ENCODE assay signal across 8 mouse cellular contexts in the genomic region with DNA sequence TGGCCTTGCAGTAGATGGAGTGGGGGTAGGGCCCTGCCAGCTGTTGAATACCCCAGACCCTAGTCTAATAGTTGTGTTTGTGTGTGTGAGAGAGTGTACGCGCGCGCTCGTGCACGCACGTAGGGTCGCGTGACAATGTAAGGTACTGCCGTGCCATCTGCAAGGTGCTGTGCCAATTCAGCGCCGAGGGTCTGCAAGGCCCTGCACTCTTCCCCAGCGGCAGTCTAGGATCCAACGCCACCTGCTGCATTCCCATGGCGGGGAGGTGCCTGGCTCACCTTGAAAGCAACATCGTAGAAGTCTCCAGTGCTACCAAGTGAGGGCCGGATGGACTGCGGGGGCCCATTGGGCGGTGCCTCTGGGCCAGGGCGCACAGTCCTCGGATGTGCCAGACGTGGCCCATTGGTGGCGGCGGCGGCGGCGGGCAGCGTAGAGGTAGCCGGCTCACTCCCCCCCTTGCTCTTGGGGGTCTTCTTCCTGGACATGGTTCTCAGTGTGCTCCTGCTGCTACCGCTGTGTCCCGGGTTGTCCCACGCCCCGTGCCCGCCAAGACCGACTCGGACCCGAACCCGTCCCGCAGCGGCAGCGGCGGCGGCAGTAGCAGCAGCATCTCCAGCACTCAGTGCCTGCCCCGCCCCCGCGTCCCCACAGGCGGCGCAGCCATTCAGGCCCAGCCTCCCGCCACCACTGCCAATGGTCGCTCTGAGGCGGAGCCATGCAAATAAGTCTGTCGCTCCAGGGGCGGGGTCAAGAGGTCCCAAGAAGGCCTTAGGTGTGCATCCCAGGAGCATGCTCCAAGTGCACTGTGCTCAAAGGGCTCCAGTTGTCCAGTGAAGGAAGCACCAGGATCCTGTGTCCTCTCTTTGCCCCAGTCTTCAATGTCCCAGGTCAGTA. TPM values are rescaled to one million over a fixed set of nuclear protein-coding genes. Genes with fewer than 3 reads are reported as not detected.
DNase-seq lines count a peak whose midpoint lies in the region; ATAC-seq and TF ChIP-seq lines count a peak whose summit lies in the region.

No protein-coding gene starts in this region.

- ATAC-seq in G1E (ENCODE audit: extremely low read depth, insufficient number of reproducible peaks, low FRiP score, poor library complexity, severe bottlenecking) = peak; percentile 65
- ATAC-seq in lung, embryonic 15.5 days (ENCODE audit: borderline replicate concordance, extremely low read depth, low FRiP score, low TSS enrichment) = peak; percentile 52; the same call in 1 of the 2 replicates

- WGBS in lung, embryonic 15.5 days = 9% methylated on average over 53 of the region's 53 CpGs

- H3K36me3 ChIP-seq in G1E (replicated peaks) = peaks cover 30% of the 10 kb centered on the region
- H3K36me3 ChIP-seq in lung, embryonic 15.5 days = peaks cover 6% of the 10 kb centered on the region; the same call in 1 of the 2 replicates

- 0 out of 2 replicates have a peak overlapping the region, but pooled peaks have one; percentile 22 for H3K9ac ChIP-seq in lung, embryonic 15.5 days

- H3K4me1 ChIP-seq in G1E (ENCODE audit: insufficient read depth, low read depth, low read length) = peaks cover 49% of the 10 kb centered on the region
- peaks cover 38% of the 10 kb centered on the region for H3K4me1 ChIP-seq in lung, embryonic 15.5 days

- DNase-seq in G1E (ENCODE audit: low spot score) = peak; percentile 76
- DNase-seq in cerebellum, adult 9-10 months = peak; percentile 95
- DNase-seq in forelimb bud, embryonic 11.5 days (ENCODE audit: low read depth, low spot score) = peak; percentile 77
- peak; percentile 74 to 75 for DNase-seq in heart, postnatal 36 days
- DNase-seq in layer of hippocampus, adult 8-10 months (ENCODE audit: low spot score in 2 of 2) = peak; percentile 89 to 91
- peak; percentile 77 for DNase-seq in ovary, adult 18-20 months (ENCODE audit: low spot score)
- DNase-seq in thymus, adult 18-20 months = peak; percentile 74 to 77

- intact Hi-C loops in heart, postnatal 36 days (cut with DNase I) = no loop called here

- peak overlapping the region; percentile 51; the same call in 1 of the 2 replicates for H3K4me3 ChIP-seq in G1E (ENCODE audit: low read depth, low read length)
- H3K4me3 ChIP-seq in lung, embryonic 15.5 days = peak overlapping the region; percentile 33

- peak overlapping the region; percentile 74 for H3K4me2 ChIP-seq in lung, embryonic 15.5 days

- H3K27me3 ChIP-seq in G1E (ENCODE audit: insufficient read depth, low read length) = peaks cover 37% of the 10 kb centered on the region
- H3K27me3 ChIP-seq in lung, embryonic 15.5 days = no peaks in the 10 kb centered on the region

- no peaks in the 10 kb centered on the region for H3K9me3 ChIP-seq in G1E (replicated peaks)
- no peaks in the 10 kb centered on the region for H3K9me3 ChIP-seq in lung, embryonic 15.5 days

- H3K27ac ChIP-seq in lung, embryonic 15.5 days = no peak overlapping the region

- TF ChIP-seq CTCF in G1E (IDR thresholded peaks at IDR 0.05; ENCODE audit: low read depth, low read length) = no peak

RNA-seq across cellular contexts. Expression of a gene that starts 0.7 kb away (rescaled TPM):
- total RNA-seq in G1E (2014; fragmentation: Nextera tagmentation) (0.83 TPM in 1 of 2 replicates, not detected in the other), G1E (2017) (0.35 and 0.49 TPM in 2 replicates)
- 0.24 and 0.26 TPM in 2 replicates for polyA plus RNA-seq in G1E (2012)
- not detected for total RNA-seq in heart, postnatal 36 days (2021)
- 10 to 100 TPM; 63.4 to 66.7 (median 65.6) TPM for total RNA-seq in layer of hippocampus, adult 8-10 months (2022)
- 2.3 and 3.3 TPM in 2 replicates for polyA plus RNA-seq in lung, embryonic 15.5 days (2015; fragmentation: Nextera tagmentation; extraction: Ambion mirVana)

RNA-seq across cellular contexts. Expression of a gene that starts 5.6 kb away (rescaled TPM):
- total RNA-seq in G1E (2014; fragmentation: Nextera tagmentation) = 62.8 and 70.6 TPM in 2 replicates
- total RNA-seq in G1E (2017) = 81.7 and 103 TPM in 2 replicates
- 153 and 198 TPM in 2 replicates for polyA plus RNA-seq in G1E (2012)
- 10 to 100 TPM; 45.7 to 51.6 TPM for total RNA-seq in heart, postnatal 36 days (2021)
- total RNA-seq in layer of hippocampus, adult 8-10 months (2022) = 100 to 1,000 TPM in 2 of 4 experiments, 10 to 100 TPM in 2; 82.9 to 106 (median 97.4) TPM
- polyA plus RNA-seq in lung, embryonic 15.5 days (2015; fragmentation: Nextera tagmentation; extraction: Ambion mirVana) = 96.7 and 106 TPM in 2 replicates

RNA-seq across cellular contexts. Expression of a gene that starts 16.3 kb away (rescaled TPM):
- total RNA-seq in G1E (2014; fragmentation: Nextera tagmentation) (14.4 and 28.0 TPM in 2 replicates), G1E (2017) (5.0 and 10.3 TPM in 2 replicates)
- 4.1 and 5.8 TPM in 2 replicates for polyA plus RNA-seq in G1E (2012)
- 10 to 100 TPM; 45.4 to 45.6 TPM for total RNA-seq in heart, postnatal 36 days (2021)
- total RNA-seq in layer of hippocampus, adult 8-10 months (2022) = 100 to 1,000 TPM in 1 of 4 experiments, 10 to 100 TPM in 3; 72.1 to 120 (median 88.4) TPM
- 24.7 and 30.2 TPM in 2 replicates for polyA plus RNA-seq in lung, embryonic 15.5 days (2015; fragmentation: Nextera tagmentation; extraction: Ambion mirVana)

RNA-seq across cellular contexts. Expression of a gene that starts 44.9 kb away (rescaled TPM):
- total RNA-seq in G1E (2014; fragmentation: Nextera tagmentation) = not detected in 2 replicates
- 0.11 and 0.29 TPM in 2 replicates for total RNA-seq in G1E (2017)
- not detected in 2 replicates for polyA plus RNA-seq in G1E (2012)
- under 1 TPM; 0.11 to 0.14 TPM for total RNA-seq in heart, postnatal 36 days (2021)
- 100 to 1,000 TPM; 134 to 172 (median 153) TPM for total RNA-seq in layer of hippocampus, adult 8-10 months (2022)
- 0.97 and 1.0 TPM in 2 replicates for polyA plus RNA-seq in lung, embryonic 15.5 days (2015; fragmentation: Nextera tagmentation; extraction: Ambion mirVana)

RNA-seq across cellular contexts. Expression of a gene that starts 54.5 kb away (rescaled TPM):
- total RNA-seq in G1E (2014; fragmentation: Nextera tagmentation) (5.2 and 7.0 TPM in 2 replicates), G1E (2017) (17.2 and 19.7 TPM in 2 replicates)
- polyA plus RNA-seq in G1E (2012) = 6.4 and 7.1 TPM in 2 replicates
- 1 to 10 TPM; 8.1 to 9.0 TPM for total RNA-seq in heart, postnatal 36 days (2021)
- 10 to 100 TPM; 39.7 to 43.9 (median 41.9) TPM for total RNA-seq in layer of hippocampus, adult 8-10 months (2022)
- 31.6 and 34.5 TPM in 2 replicates for polyA plus RNA-seq in lung, embryonic 15.5 days (2015; fragmentation: Nextera tagmentation; extraction: Ambion mirVana)

Comparison
In these comparisons a context has a peak if more than half of its experiments do, and no peak if none do; other contexts are left out.
1. RNA of a gene that starts 0.7 kb away (total RNA-seq): 63.4 to 66.7 TPM in layer of hippocampus, adult 8-10 months; 0.35 to 0.83 TPM in G1E and not detected in heart, postnatal 36 days; every median in the first group is over 10 times any median in the second.
2. Peak in every context shown above with its lines, with median percentiles within 50 percentile points of each other: DNase-seq.